Mouse (Mus musculus): ENCODE data around the gene Abcb9. TPM values are rescaled to one million over a fixed set of nuclear protein-coding genes. Genes with fewer than 3 reads are reported as not detected.
A peak's percentile ranks its signal among the peaks of the same experiment; 100 is the strongest.

Abcb9 gene
- polyA plus RNA-seq, 1 experiment from 2014 or later: 1.1 TPM

DNA sequence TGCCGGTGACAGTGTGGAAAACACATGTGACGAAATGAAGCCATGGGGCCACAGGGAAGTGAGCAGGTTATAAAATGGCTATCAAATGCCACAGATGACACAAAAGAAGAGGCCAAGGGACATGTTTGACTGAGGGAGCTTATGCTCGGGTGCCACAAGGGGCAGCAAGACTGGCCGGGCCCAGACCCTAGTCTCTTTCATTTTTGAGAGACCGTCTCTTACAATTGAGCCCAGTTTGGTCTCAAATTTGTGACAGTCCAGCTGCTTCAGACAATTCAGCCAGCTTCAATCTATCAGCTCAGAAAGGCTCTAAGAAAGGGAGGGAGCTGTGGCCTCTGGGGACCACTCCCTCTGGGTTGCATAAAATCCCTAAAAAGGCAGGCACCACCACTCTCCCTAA is 69.0 kb downstream of the Abcb9 start:
- peak overlapping the region; percentile 0; the same call in 1 of the 2 replicates for H3K4me2 ChIP-seq
- H3K36me3 ChIP-seq (ENCODE audit: control insufficient read depth, insufficient read depth, low read length): no peaks in the 10 kb centered on the region
- H3K27ac ChIP-seq (ENCODE audit: low read depth, low read length): peak overlapping the region; percentile 93
- peaks cover 80% of the 10 kb centered on the region for H3K4me1 ChIP-seq (ENCODE audit: control insufficient read depth, insufficient read depth, low read length)
- peak overlapping the region; percentile 11; the same call in 1 of the 2 replicates for H3K9ac ChIP-seq (ENCODE audit: low read depth, low read length)
- WGBS (ENCODE audit: insufficient replicate concordance): 81% methylated on average over 5 of the region's 5 CpGs
- H3K27me3 ChIP-seq (ENCODE audit: control insufficient read depth, insufficient read depth, low read length): no peaks in the 10 kb centered on the region
- no peaks in the 10 kb centered on the region for H3K9me3 ChIP-seq (replicated peaks; ENCODE audit: control insufficient read depth, low read length)
- H3K4me3 ChIP-seq (ENCODE audit: low read depth, low read length): no peak overlapping the region
- ATAC-seq (replicated peaks; ENCODE audit: insufficient number of reproducible peaks, low FRiP score, low TSS enrichment): no peak

DNA sequence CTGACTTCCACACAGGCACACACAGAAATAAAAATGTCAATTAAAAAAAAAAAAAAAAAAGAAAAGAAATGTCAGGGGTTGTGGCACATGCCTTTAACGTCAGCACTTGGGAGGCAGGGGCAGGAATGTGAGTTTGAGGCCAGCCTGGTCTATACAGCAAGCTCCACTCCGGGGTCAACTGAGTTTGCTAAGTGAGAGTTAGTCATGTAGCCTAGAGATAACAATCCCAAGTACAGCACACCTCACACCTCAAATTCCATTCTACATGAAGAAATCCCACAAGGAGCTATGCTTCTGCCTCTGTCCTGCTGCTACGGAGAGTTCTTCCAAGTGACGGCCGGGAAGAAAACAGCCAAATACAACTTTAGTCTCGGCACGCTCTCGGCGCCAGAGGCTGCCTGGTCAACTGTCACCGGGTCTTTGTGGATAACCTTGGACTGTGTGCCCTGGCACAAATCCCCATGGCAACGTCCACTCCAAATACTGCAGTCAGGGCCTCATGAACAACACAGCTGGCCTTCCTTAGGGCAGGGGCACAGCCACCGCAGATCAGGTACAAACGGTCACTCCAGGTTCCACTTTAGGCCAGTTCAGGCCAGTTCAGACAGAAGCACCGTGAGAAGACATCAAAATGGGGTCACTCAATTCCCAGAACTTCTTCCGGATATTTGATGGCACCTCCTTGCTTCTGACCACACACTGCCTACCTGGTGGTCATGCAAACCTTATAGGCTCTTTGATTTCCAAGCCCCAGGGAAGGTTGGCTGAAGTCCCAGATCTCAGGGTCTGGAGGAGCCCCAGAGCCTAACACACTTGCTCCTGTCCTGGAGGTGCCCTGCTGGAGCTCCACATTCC is 69.8 kb downstream of the Abcb9 start:
- WGBS (ENCODE audit: insufficient replicate concordance): 62% methylated on average over 15 of the region's 15 CpGs
- H3K4me1 ChIP-seq (ENCODE audit: control insufficient read depth, insufficient read depth, low read length): peaks cover 80% of the 10 kb centered on the region
- H3K9me3 ChIP-seq (replicated peaks; ENCODE audit: control insufficient read depth, low read length): no peaks in the 10 kb centered on the region
- H3K9ac ChIP-seq (ENCODE audit: low read depth, low read length): no peak overlapping the region
- H3K36me3 ChIP-seq (ENCODE audit: control insufficient read depth, insufficient read depth, low read length): no peaks in the 10 kb centered on the region
- H3K27me3 ChIP-seq (ENCODE audit: control insufficient read depth, insufficient read depth, low read length): no peaks in the 10 kb centered on the region
- H3K4me2 ChIP-seq: peak overlapping the region; percentile 15
- no peak overlapping the region for H3K4me3 ChIP-seq (ENCODE audit: low read depth, low read length)
- H3K27ac ChIP-seq (ENCODE audit: low read depth, low read length): peak overlapping the region; percentile 93
- peak; percentile 19; the same call in 1 of the 2 replicates for ATAC-seq (replicated peaks; ENCODE audit: insufficient number of reproducible peaks, low FRiP score, low TSS enrichment)

GRCm38 (mm10) chr5:124025146-124025545 is 70.5 kb downstream of the Abcb9 start:
- Histone ChIP-seq H3K36me3 (ENCODE audit: control insufficient read depth, insufficient read depth, low read length) (no peaks in the 10 kb centered on the region), H3K4me2 (peak overlapping the region; percentile 2; the same call in 1 of the 2 replicates), H3K4me3 (ENCODE audit: low read depth, low read length) (no peak overlapping the region), H3K27ac (ENCODE audit: low read depth, low read length) (peak overlapping the region; percentile 93; the same call in 1 of the 2 replicates), H3K4me1 (ENCODE audit: control insufficient read depth, insufficient read depth, low read length) (peaks cover 79% of the 10 kb centered on the region), H3K27me3 (ENCODE audit: control insufficient read depth, insufficient read depth, low read length) (no peaks in the 10 kb centered on the region), H3K9me3 (replicated peaks; ENCODE audit: control insufficient read depth, low read length) (no peaks in the 10 kb centered on the region), H3K9ac (ENCODE audit: low read depth, low read length) (no peak overlapping the region)
- no peak for ATAC-seq (replicated peaks; ENCODE audit: insufficient number of reproducible peaks, low FRiP score, low TSS enrichment)
- WGBS (ENCODE audit: insufficient replicate concordance): 82% methylated on average over 9 of the region's 9 CpGs

DNA sequence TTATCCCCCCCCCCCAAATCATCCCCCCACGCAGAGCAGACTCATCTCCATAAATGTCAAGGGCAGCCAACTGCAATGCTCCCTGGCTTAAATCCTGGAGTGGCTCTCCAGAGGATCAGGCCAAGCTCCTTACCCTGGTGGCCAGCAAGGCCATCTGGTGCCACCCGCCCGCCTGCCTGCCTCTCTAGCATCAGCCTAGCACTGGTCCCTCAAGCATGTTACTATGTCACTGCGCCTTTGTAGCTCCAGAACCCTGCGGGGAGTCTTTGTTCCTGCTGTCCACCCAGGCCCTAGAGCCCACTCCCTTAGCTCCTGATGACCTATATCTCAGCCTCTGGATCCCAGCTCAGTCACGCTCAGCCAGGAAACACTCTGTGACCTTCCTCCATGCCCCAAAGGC is 70.9 kb downstream of the Abcb9 start:
- Histone ChIP-seq H3K9me3 (replicated peaks; ENCODE audit: control insufficient read depth, low read length) (no peaks in the 10 kb centered on the region), H3K9ac (ENCODE audit: low read depth, low read length) (no peak overlapping the region), H3K4me3 (ENCODE audit: low read depth, low read length) (no peak overlapping the region), H3K4me2 (no peak overlapping the region), H3K36me3 (ENCODE audit: control insufficient read depth, insufficient read depth, low read length) (no peaks in the 10 kb centered on the region), H3K4me1 (ENCODE audit: control insufficient read depth, insufficient read depth, low read length) (peaks cover 79% of the 10 kb centered on the region), H3K27me3 (ENCODE audit: control insufficient read depth, insufficient read depth, low read length) (no peaks in the 10 kb centered on the region), H3K27ac (ENCODE audit: low read depth, low read length) (0 out of 2 replicates have a peak overlapping the region, but pooled peaks have one; percentile 12)
- WGBS (ENCODE audit: insufficient replicate concordance): 74% methylated on average over 6 of the region's 6 CpGs
- ATAC-seq (replicated peaks; ENCODE audit: insufficient number of reproducible peaks, low FRiP score, low TSS enrichment): no peak

- no peak overlapping the region for H3K4me2 ChIP-seq
- WGBS (ENCODE audit: insufficient replicate concordance): 29% methylated on average over 7 of the region's 7 CpGs
- H3K4me1 ChIP-seq (ENCODE audit: control insufficient read depth, insufficient read depth, low read length): peaks cover 81% of the 10 kb centered on the region
- ATAC-seq (replicated peaks; ENCODE audit: insufficient number of reproducible peaks, low FRiP score, low TSS enrichment): no peak
- H3K27me3 ChIP-seq (ENCODE audit: control insufficient read depth, insufficient read depth, low read length): no peaks in the 10 kb centered on the region
- H3K27ac ChIP-seq (ENCODE audit: low read depth, low read length): no peak overlapping the region
- no peaks in the 10 kb centered on the region for H3K36me3 ChIP-seq (ENCODE audit: control insufficient read depth, insufficient read depth, low read length)
- no peaks in the 10 kb centered on the region for H3K9me3 ChIP-seq (replicated peaks; ENCODE audit: control insufficient read depth, low read length)
- H3K4me3 ChIP-seq (ENCODE audit: low read depth, low read length): no peak overlapping the region
- no peak overlapping the region for H3K9ac ChIP-seq (ENCODE audit: low read depth, low read length)
Measured at GRCm38 (mm10) chr5:124022365-124022764, 73.2 kb downstream of the Abcb9 start.

- no peaks in the 10 kb centered on the region for H3K9me3 ChIP-seq (replicated peaks; ENCODE audit: control insufficient read depth, low read length)
- no peak for ATAC-seq (replicated peaks; ENCODE audit: insufficient number of reproducible peaks, low FRiP score, low TSS enrichment)
- no peak overlapping the region for H3K4me3 ChIP-seq (ENCODE audit: low read depth, low read length)
- H3K36me3 ChIP-seq (ENCODE audit: control insufficient read depth, insufficient read depth, low read length): no peaks in the 10 kb centered on the region
- peaks cover 84% of the 10 kb centered on the region for H3K4me1 ChIP-seq (ENCODE audit: control insufficient read depth, insufficient read depth, low read length)
- no peaks in the 10 kb centered on the region for H3K27me3 ChIP-seq (ENCODE audit: control insufficient read depth, insufficient read depth, low read length)
- H3K27ac ChIP-seq (ENCODE audit: low read depth, low read length): no peak overlapping the region
- 86% methylated on average over 11 of the region's 11 CpGs for WGBS (ENCODE audit: insufficient replicate concordance)
- no peak overlapping the region for H3K4me2 ChIP-seq
- no peak overlapping the region for H3K9ac ChIP-seq (ENCODE audit: low read depth, low read length)
Measured at GRCm38 (mm10) chr5:124021701-124022100, 73.9 kb downstream of the Abcb9 start.

DNA sequence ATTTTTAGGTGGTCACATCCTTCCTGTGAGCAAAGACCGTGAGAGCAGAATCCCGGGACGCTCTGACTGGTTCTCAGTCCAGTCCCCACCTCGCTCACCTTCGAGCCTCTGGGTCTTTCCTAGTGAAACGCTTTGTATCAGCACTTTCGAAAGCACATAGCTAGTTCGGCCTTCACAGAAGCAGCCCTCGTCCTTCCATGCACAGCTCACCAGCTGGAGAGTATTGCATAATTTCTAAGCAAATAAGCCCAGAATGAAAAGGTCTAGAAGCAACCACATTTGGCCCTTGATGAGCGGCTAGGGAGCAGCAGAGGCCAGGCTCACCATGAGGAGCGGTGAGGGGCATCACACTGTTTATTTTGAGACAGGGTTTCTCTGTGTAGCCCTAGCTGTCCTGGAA is 74.5 kb downstream of the Abcb9 start:
- 87% methylated on average over 11 of the region's 11 CpGs for WGBS (ENCODE audit: insufficient replicate concordance)
- H3K4me3 ChIP-seq (ENCODE audit: low read depth, low read length): no peak overlapping the region
- H3K9me3 ChIP-seq (replicated peaks; ENCODE audit: control insufficient read depth, low read length): no peaks in the 10 kb centered on the region
- H3K27me3 ChIP-seq (ENCODE audit: control insufficient read depth, insufficient read depth, low read length): no peaks in the 10 kb centered on the region
- peaks cover 84% of the 10 kb centered on the region for H3K4me1 ChIP-seq (ENCODE audit: control insufficient read depth, insufficient read depth, low read length)
- no peak for ATAC-seq (replicated peaks; ENCODE audit: insufficient number of reproducible peaks, low FRiP score, low TSS enrichment)
- H3K27ac ChIP-seq (ENCODE audit: low read depth, low read length): no peak overlapping the region
- H3K36me3 ChIP-seq (ENCODE audit: control insufficient read depth, insufficient read depth, low read length): no peaks in the 10 kb centered on the region
- H3K9ac ChIP-seq (ENCODE audit: low read depth, low read length): no peak overlapping the region
- no peak overlapping the region for H3K4me2 ChIP-seq

GRCm38 (mm10) chr5:124019348-124020216 is 76.0 kb downstream of the Abcb9 start:
- 43% methylated on average over 12 of the region's 12 CpGs for WGBS (ENCODE audit: insufficient replicate concordance)
- H3K4me3 ChIP-seq (ENCODE audit: low read depth, low read length): no peak overlapping the region
- no peaks in the 10 kb centered on the region for H3K27me3 ChIP-seq (ENCODE audit: control insufficient read depth, insufficient read depth, low read length)
- H3K4me2 ChIP-seq: peak overlapping the region; percentile 38
- no peaks in the 10 kb centered on the region for H3K9me3 ChIP-seq (replicated peaks; ENCODE audit: control insufficient read depth, low read length)
- H3K4me1 ChIP-seq (ENCODE audit: control insufficient read depth, insufficient read depth, low read length): peaks cover 83% of the 10 kb centered on the region
- no peaks in the 10 kb centered on the region for H3K36me3 ChIP-seq (ENCODE audit: control insufficient read depth, insufficient read depth, low read length)
- ATAC-seq (replicated peaks; ENCODE audit: insufficient number of reproducible peaks, low FRiP score, low TSS enrichment): peak; percentile 37
- H3K9ac ChIP-seq (ENCODE audit: low read depth, low read length): no peak overlapping the region
- peak overlapping the region; percentile 35 for H3K27ac ChIP-seq (ENCODE audit: low read depth, low read length)
